Mouse (Mus musculus) brain, embryonic 14.5 days (tissue): ENCODE results near the gene Meioc. TPM values are rescaled to one million over a fixed set of nuclear protein-coding genes. Genes with fewer than 3 reads are reported as not detected.
A peak's percentile ranks its signal among the peaks of the same experiment; 100 is the strongest.

Experiments
- DNase-seq: peaks from one replicate; pipeline ENCODE4 v3.0.0-alpha.2; 2011; ENCODE audit warnings: low read depth
- CTCF ChIP-seq: fragments of 200-500 bp; IDR thresholded peaks from 2 replicates; pipeline ENCODE4 v1.5.1; 2012; ENCODE audit warnings: inconsistent platforms, mild to moderate bottlenecking, moderate library complexity, borderline replicate concordance; ENCODE audit not compliant: insufficient read depth, insufficient read length; ENCODE audit errors: extremely low read depth
- POLR2A ChIP-seq: fragments of 200-500 bp; IDR thresholded peaks from 2 replicates; pipeline ENCODE4 v1.6.1; 2012; ENCODE audit warnings: mild to moderate bottlenecking, inconsistent platforms, borderline replicate concordance; ENCODE audit not compliant: poor library complexity, insufficient read depth, insufficient read length, severe bottlenecking; ENCODE audit errors: extremely low read depth
- polyA plus RNA-seq: library from polyadenylated mRNA; depleted of rRNA; stranded (reverse); fragments of >200 nt; gene quantifications from 2 replicates; pipeline ENCODE4 v1.2.3, GENCODE M21; 2012

The Meioc gene
- polyA plus RNA-seq, 1 experiment: 0.11 TPM

DNA sequence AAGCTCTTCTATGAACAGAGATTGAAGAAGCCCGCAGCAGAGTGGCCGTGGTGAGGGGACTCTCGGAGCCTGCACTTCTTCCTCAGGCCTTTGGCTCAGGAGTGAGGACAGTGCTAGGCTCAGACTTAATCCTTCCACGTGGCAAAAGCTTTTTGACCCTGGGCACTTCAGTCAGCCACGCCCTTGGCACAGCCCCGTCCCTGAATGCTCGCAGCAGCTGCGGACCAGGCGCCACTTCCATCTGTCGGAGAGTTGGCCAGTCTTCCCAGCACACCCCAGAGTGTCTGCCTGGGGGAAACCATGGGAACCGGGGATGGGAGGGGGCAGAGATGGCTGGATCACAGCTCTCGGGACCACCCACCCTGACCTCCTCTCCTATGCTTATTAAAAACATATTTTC lies 26.6 kb upstream of the Meioc start:
- TF ChIP-seq CTCF (no peak), POLR2A (no peak)
- peak; percentile 55 for DNase-seq

- no peak for TF ChIP-seq POLR2A
- no peak for TF ChIP-seq CTCF
- DNase-seq: no peak
These were observed 19.6 kb upstream of the Meioc start for GRCm38 (mm10) chr11:102643891-102644382.

DNA sequence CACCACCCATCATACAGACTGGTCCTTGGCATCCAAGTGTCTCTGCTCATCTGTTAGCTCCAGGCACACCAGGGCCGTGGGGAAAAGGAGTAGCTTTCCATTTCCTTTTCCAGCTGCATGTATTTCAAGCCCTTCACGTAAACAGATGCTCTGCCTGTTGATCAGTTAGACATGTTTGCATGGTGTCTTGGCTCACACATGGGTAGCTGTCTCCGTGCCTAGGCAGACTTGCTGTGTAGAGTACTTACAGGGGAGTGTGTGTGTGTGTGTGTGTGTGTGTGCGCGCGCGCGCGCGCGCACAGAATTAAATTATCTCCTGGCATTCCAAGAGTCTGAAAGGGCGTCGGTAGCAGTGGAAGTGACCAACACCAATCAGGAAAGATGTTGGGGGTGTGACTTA lies 17.3 kb upstream of the Meioc start:
- TF ChIP-seq CTCF (no peak), POLR2A (no peak)
- DNase-seq: no peak

DNA sequence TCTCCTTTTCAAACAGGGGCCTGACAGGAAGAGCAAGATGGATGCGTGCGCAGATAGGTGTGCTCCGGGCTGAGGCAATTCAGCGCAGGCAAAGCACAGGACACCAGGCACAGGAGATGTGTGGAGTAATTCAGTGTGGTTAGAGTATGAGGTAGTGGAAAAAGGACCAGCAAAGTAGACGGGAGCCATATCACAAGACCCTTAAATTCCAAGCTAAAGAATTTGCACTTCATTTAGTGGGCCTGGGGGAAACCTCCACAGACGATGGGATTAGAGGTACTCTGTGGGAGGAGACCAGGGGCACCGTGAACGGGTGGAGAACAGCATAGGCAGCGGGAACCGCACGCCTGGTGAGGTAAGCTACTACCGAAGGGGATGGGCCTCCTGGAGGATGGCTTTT lies 15.6 kb upstream of the Meioc start:
- TF ChIP-seq POLR2A: no peak
- TF ChIP-seq CTCF: no peak
- no peak for DNase-seq

DNA sequence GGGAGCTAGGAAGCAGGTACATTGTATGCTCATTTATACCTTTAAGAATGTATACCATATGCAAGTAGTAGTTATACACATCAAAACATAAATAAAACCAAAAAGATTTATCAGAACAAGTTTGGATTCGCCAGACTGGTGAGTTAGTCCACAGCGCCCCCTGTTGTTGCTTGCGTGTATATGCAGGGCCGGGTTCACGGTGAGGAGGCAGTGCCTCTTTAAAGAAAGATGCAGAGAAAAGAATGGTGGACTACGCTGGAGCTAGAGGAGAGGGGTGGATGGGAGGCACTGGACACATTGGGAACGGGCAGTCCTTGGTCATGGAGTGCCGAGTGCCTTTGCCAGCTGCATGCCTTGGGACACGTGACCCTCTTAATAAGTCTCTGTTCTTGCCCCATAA lies 12.1 kb upstream of the Meioc start:
- peak; percentile 94 for TF ChIP-seq CTCF
- TF ChIP-seq POLR2A: no peak
- DNase-seq: peak; percentile 83

DNA sequence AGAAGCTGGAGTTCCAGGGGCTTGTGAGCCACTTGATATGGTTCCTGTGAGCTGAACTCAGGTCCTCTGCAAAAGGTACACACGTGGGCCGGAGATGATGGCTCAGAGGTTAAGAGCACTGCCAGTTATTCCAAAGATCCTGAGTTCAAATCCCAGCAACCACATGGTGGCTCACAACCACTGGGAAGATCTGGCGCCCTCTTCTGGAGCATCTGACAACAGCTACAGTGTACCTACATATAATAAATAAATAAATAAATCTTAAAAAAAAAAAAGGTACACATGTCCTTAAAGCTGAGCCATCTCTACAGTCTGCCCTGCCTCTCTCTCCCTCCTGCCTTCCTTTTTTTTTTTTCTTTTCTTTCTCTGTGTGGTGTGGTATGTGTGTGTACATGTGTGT lies 10.7 kb upstream of the Meioc start:
- TF ChIP-seq POLR2A (no peak), CTCF (no peak)
- no peak for DNase-seq

DNA sequence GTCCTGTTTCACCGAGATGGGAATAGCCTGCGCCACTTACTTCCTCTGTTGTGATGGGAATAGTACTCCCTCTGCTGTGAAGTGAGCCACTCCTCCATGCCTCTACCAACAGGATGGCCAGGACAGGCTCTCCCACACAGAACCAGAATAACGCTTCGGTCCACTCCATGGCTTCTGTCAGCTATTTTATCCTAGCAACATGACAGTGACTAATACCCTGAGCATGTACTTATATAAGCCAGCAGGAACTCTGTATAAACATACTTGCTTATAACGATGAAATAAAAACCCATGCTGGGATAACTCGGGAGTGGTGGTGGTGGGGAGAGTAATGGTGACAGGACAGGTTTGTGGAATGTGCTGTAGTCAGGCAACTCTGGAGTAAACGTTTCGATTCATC lies 7.6 kb upstream of the Meioc start:
- DNase-seq: no peak

GRCm38 (mm10) chr11:102656326-102656926 lies 7.1 kb upstream of the Meioc start:
- TF ChIP-seq POLR2A (no peak), CTCF (no peak; the same call in 1 of the 2 replicates)
- peak; percentile 54 for DNase-seq

More for the DNA sequence above, 7.6 kb upstream of the Meioc start:
- TF ChIP-seq CTCF (no peak), POLR2A (no peak)

DNA sequence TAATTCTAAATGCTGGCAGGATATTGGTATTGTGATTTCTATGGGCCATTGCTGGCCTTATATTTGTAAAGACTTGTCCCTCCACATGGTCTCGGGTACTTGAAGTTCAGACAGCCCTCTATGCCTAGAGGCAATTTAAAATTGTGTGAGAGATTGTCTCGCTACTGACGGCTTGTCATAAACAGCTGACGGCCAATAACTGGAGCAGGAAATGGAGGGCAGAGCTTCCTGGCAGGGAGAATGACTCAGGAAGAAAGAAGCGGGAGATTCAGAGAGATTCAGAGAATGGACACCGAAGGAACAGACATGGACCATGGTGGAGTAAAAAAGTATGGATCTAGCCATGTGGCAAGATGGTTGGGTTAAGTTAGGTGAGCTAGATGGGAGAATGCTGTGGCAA lies 6.6 kb upstream of the Meioc start:
- TF ChIP-seq CTCF (no peak), POLR2A (no peak)
- DNase-seq: no peak

GRCm38 (mm10) chr11:102665151-102665550 lies 1.6 kb downstream of the Meioc start:
- DNase-seq: no peak
- TF ChIP-seq POLR2A (no peak), CTCF (no peak)

- DNase-seq: no peak
- TF ChIP-seq POLR2A (no peak), CTCF (no peak)
These were observed 2.3 kb downstream of the Meioc start for GRCm38 (mm10) chr11:102665637-102666435.
